Mouse (Mus musculus): ENCODE measurements around the gene Cr2. TPM values are rescaled to one million over a fixed set of nuclear protein-coding genes. Genes with fewer than 3 reads are reported as not detected.

The Cr2 gene
- polyA plus RNA-seq, 1 experiment from 2014 or later = 0.22 TPM

DNA sequence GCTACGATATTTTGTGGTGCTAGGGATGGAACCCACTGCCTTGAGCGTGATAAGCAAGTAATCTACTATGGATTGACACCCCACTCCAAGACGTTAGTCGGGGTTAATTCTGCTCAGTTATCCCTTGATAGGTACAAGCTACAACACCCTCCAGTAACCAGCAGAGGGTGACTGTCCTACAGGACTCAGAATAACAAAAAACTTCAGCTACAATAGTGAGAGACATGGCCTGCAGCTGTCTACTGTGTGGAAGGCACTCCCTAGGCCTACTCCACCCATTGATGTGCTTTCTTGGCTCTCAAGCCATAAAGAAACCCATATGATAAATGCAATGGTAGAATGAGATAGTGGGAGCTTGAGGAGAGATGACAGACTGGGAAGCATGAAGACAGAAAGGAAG, 62.9 kb downstream of the Cr2 start:
- no peak overlapping the region for H3K9ac ChIP-seq
- ATAC-seq (ENCODE audit: insufficient number of reproducible peaks, insufficient read depth, low FRiP score, low TSS enrichment) = no peak
- no peaks in the 10 kb centered on the region for H3K9me3 ChIP-seq
- no peak overlapping the region for H3K4me3 ChIP-seq
- WGBS = 87% methylated on average over 4 of the region's 4 CpGs
- H3K4me2 ChIP-seq (replicated peaks) = no peak overlapping the region
- H3K27me3 ChIP-seq = no peaks in the 10 kb centered on the region
- H3K4me1 ChIP-seq = no peaks in the 10 kb centered on the region
- H3K27ac ChIP-seq = no peak overlapping the region
- peaks cover 11% of the 10 kb centered on the region; the same call in 1 of the 2 replicates for H3K36me3 ChIP-seq

DNA sequence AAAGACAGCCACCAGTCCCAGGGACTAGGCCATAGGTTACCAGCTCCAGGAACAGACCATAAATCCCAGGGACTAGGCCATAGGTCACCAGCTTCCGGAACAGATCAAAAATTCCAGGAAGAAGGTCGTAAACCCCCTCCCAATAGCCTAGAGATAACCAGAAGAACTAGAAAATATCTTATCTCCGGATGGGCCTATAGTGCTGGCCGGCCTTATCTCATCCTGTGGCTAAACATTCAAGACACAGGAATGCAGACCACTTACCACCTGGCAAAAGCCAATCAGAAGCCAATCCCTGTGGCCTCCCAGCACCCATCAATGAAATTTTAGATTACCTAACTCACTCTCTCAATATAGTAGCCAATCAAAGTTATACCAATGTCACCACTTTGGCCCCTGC, 75.8 kb downstream of the Cr2 start:
- Histone ChIP-seq H3K27me3 (no peaks in the 10 kb centered on the region), H3K27ac (no peak overlapping the region), H3K4me2 (replicated peaks) (no peak overlapping the region), H3K9me3 (no peaks in the 10 kb centered on the region), H3K4me3 (no peak overlapping the region), H3K36me3 (peaks cover 25% of the 10 kb centered on the region), H3K9ac (no peak overlapping the region), H3K4me1 (no peaks in the 10 kb centered on the region)
- 86% methylated on average over 4 of the region's 4 CpGs for WGBS
- no peak for ATAC-seq (ENCODE audit: insufficient number of reproducible peaks, insufficient read depth, low FRiP score, low TSS enrichment)

DNA sequence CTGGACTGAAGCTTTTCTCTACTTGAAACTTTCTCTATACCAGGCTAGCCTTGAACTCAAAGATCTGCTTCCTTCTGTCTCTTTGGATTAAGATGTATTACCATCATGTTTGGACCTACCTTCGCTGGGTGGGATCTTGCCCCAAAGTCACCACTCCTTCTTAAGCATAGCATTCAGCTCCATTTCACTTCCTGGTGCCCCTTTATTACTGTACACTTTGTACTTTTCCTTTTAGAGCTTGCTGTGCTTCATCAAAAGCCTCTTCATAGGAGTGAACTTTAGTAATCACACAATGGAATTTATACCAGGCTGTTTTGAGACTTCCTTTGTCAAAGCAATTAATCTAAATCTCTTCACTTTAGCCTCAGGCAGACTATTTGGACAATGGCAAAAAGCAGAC, 78.5 kb downstream of the Cr2 start:
- H3K27me3 ChIP-seq = no peaks in the 10 kb centered on the region
- WGBS = 98% methylated on average over 1 of the region's 1 CpGs
- H3K36me3 ChIP-seq = peaks cover 19% of the 10 kb centered on the region
- ATAC-seq (ENCODE audit: insufficient number of reproducible peaks, insufficient read depth, low FRiP score, low TSS enrichment) = no peak
- H3K27ac ChIP-seq = no peak overlapping the region
- H3K4me3 ChIP-seq = no peak overlapping the region
- H3K9ac ChIP-seq = no peak overlapping the region
- H3K4me2 ChIP-seq (replicated peaks) = no peak overlapping the region
- H3K4me1 ChIP-seq = no peaks in the 10 kb centered on the region
- H3K9me3 ChIP-seq = no peaks in the 10 kb centered on the region

DNA sequence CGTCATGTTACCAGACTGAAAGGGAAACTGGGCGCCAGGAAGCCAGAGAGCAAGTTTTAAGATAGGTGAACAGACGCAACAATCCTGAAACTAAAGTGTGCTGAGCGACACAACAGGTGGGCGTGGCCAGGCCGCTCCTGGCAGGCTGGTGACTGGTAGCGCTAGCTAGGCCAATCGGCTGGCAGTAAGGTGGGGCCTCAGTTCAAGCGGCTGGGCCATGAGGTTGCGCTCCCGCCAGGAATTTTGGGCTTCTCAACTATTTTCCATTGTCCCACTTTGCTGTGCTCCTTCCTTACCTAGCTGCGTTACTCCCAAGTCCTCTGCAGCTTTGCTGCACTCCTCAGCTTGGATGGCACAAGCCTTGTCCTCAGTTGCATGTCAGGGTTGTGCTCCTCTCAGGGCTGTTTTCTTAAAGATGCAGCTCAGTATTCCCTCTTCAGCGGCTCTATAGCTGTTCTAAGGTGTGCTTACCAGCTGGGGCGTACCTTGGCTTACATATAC, 84.2 kb downstream of the Cr2 start, which contains the start of gene Cd46:
TSS of gene Cd46 (minus strand) at position 30 of the 501 bp plus-strand sequence.
- Histone ChIP-seq H3K9me3 (no peaks in the 10 kb centered on the region), H3K4me2 (replicated peaks) (peak within 1 kb of the TSS; percentile 69), H3K4me1 (peaks cover 3% of the 10 kb centered on the region; the same call in 1 of the 2 replicates), H3K36me3 (peaks cover 4% of the 10 kb centered on the region; the same call in 1 of the 2 replicates), H3K9ac (peak within 1 kb of the TSS; percentile 12; the same call in 1 of the 2 replicates), H3K27me3 (no peaks in the 10 kb centered on the region), H3K27ac (no peak within 1 kb of the TSS), H3K4me3 (peak within 1 kb of the TSS; percentile 38)
- peak; percentile 94 for ATAC-seq (ENCODE audit: insufficient number of reproducible peaks, insufficient read depth, low FRiP score, low TSS enrichment)
- WGBS = 2% methylated on average over 14 of the region's 14 CpGs

DNA sequence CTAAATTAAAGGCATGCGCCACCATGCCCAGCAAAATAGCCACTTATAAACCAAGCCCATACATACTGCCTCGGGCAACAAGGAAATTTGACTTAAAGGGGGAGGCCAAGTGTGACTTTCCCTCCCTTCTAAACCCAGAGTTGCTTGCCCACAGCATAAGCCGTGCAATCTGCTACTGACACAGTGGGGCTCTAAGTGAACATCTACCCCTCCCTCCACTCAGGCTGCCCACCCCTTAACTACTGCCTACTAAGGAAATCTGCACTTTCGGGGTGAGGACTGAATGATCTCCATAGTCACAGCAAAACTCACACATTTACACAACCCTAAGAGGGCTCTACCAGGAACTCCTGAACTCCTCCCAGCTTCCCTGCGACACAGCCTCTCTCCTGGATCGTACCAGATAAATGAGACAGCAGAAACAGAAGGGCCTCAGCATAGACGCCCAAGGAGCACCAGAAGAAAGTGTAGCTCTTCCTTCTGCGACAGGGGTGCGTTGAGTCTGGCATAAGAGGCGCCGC, 84.8 kb downstream of the Cr2 start:
- no peaks in the 10 kb centered on the region for H3K9me3 ChIP-seq
- ATAC-seq (ENCODE audit: insufficient number of reproducible peaks, insufficient read depth, low FRiP score, low TSS enrichment) = peak; percentile 54
- peak overlapping the region; percentile 69 for H3K4me2 ChIP-seq (replicated peaks)
- peak overlapping the region; percentile 12; the same call in 1 of the 2 replicates for H3K9ac ChIP-seq
- H3K36me3 ChIP-seq = no peaks in the 10 kb centered on the region
- no peaks in the 10 kb centered on the region for H3K27me3 ChIP-seq
- H3K4me3 ChIP-seq = peak overlapping the region; percentile 38
- WGBS = 17% methylated on average over 11 of the region's 11 CpGs
- H3K4me1 ChIP-seq = peaks cover 3% of the 10 kb centered on the region; the same call in 1 of the 2 replicates
- H3K27ac ChIP-seq = no peak overlapping the region

Other genes with a start within 250 kb of the Cr2 start
- 63.3 and 63.4 TPM in 2 replicates for gene Cd34, start 237.9 kb downstream of the Cr2 start, polyA plus RNA-seq (2016; fragmentation: Nextera tagmentation; extraction: Ambion mirVana)
- gene Cd46, start 84.5 kb downstream of the Cr2 start, polyA plus RNA-seq (2016; fragmentation: Nextera tagmentation; extraction: Ambion mirVana) = 1.3 and 1.6 TPM in 2 replicates
- gene Cr1l, start 45.1 kb downstream of the Cr2 start, polyA plus RNA-seq (2016; fragmentation: Nextera tagmentation; extraction: Ambion mirVana) = 46.5 and 50.5 TPM in 2 replicates

Data from embryonic facial prominence, embryonic 12.5 days (tissue).